Mouse (Mus musculus): ENCODE data around the gene B3gnt7.

Gene B3gnt7

GRCm38 (mm10) chr1:86346851-86347715, 44.5 kb downstream of the B3gnt7 start:
- DNase-seq, result no peak

GRCm38 (mm10) chr1:86347716-86348045, 45.0 kb downstream of the B3gnt7 start:
- no peak for DNase-seq

GRCm38 (mm10) chr1:86348083-86348482, 45.5 kb downstream of the B3gnt7 start:
- no peak for DNase-seq

DNA sequence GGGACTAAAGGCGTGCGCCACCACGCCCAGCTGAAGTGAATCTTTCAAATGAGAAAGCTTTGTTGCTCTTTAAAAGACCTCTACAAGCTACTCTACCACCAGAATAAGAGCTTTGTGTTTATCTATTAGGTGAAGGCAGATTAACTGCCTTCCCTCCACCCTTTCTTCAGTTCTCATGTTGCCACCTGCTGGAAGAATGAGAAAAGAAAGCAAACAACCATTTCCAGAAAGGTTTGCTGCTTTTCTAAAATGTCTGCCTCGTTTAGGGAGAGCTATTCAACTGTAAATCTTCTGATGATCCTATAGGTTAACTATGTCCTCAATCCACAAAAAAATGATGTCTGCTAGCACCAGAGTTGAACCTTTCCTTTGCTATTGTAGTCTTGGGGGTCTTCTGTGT, 46.2 kb downstream of the B3gnt7 start:
- DNase-seq, result no peak

- DNase-seq, result no peak
Measured at GRCm38 (mm10) chr1:86349201-86349600, 46.6 kb downstream of the B3gnt7 start.

DNA sequence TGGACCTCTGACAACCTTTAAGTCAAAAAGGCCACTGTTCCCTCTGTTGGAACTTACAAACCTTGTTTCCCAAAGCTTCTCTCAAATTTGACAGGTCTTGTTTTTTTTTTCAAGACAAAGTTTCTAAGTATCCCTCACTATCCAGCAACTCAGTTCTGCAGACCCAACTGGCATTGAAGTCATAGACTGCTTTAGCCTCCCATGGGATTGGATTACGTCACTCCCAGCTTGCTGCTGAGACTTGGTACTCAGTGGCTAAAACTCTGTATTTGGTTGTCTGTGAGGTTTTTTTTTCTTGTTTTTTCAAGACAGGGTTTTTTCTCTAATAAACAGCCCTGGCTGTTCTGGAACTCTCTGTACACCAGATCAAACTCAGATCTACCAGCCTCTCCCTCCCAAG, 47.1 kb downstream of the B3gnt7 start:
- no peak for DNase-seq

DNA sequence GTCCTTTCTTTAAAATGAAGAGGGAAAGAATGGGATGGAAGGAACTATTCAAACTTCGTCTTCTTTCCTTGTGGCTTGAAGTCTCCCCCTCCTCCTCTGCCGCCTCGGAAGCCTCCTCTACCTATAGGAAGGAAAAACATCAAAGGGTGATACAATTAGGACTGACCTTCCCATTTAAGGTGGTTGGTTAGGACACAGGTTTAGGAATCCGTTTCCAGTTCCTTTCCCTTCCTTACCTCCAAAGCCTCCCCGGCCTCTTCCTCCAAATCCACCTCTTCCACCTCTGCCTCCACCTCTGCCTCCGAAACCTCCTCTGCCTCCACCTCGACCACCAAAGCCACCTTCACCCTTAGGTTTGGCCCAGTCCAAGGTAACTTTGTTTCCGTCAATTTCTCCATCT, 47.9 kb downstream of the B3gnt7 start:
- no peak for DNase-seq

- no peak for DNase-seq
Measured at GRCm38 (mm10) chr1:86354186-86354585, 51.6 kb downstream of the B3gnt7 start.
